Mouse (Mus musculus) cortical plate, adult 2 months (tissue): ENCODE results near the gene Gpkow. TPM values are rescaled to one million over a fixed set of nuclear protein-coding genes. Genes with fewer than 3 reads are reported as not detected.
"Not testable (repeated sequence)": the region's sequence is repeated elsewhere in the genome, so short reads cannot be mapped to it uniquely, and the experiment has no call there.

Experiments
- H3K27ac ChIP-seq: fragments of 200-500 bp; 2 replicates; pipeline ENCODE4 v1.5.1; 2012; ENCODE audit warnings: low read length, control low read depth, inconsistent platforms; ENCODE audit not compliant: insufficient read depth
- H3K4me1 ChIP-seq: fragments of 200-500 bp; 2 replicates; pipeline ENCODE4 v1.6.1; 2011; ENCODE audit warnings: low read length; ENCODE audit not compliant: control insufficient read depth, insufficient read depth
- H3K4me3 ChIP-seq: fragments of 200-500 bp; 2 replicates; pipeline ENCODE4 v1.5.1; 2011; ENCODE audit warnings: mild to moderate bottlenecking, low read length, control low read depth; ENCODE audit not compliant: insufficient read depth
- CTCF ChIP-seq: fragments of 200-500 bp; IDR thresholded peaks from 2 replicates; pipeline ENCODE4 v1.5.1; 2011; ENCODE audit warnings: mild to moderate bottlenecking, control low read depth, low read length; ENCODE audit not compliant: insufficient read depth; ENCODE audit errors: extremely low read depth
- POLR2A ChIP-seq: fragments of 200-500 bp; IDR thresholded peaks from 2 replicates; pipeline ENCODE4 v1.6.1; 2011; ENCODE audit warnings: mild to moderate bottlenecking, low read length, control low read depth; ENCODE audit not compliant: insufficient read depth; ENCODE audit errors: extremely low read depth
- polyA plus RNA-seq: library from polyadenylated mRNA; depleted of rRNA; stranded (reverse); fragments of >200 nt; gene quantifications from 2 replicates; pipeline ENCODE4 v1.2.3, GENCODE M21; 2012; rRNA removed

The Gpkow gene
- polyA plus RNA-seq, 1 experiment = 26.7 TPM

DNA sequence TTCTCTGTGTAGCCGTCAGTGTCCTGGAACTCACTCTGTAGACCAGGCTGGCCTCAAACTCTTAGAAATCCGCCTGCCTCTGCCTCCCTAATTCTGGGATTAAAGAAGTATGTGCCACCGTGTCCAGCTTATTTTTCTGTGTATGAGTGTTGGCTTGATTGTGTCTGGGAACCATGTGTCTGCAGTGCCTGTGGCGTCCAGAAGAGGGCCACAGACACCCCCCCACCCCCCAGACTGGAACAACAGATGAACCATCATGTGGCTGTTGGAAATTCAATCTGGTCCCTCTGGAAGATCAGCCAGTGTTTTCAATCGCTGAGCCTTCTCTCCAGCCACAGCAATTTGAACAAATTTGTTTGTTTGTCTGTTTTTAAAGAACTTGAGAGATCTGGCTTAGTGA is 46.5 kb downstream of the Gpkow start:
- Histone ChIP-seq H3K27ac (no peak overlapping the region), H3K4me3 (no peak overlapping the region), H3K4me1 (no peaks in the 10 kb centered on the region)
- TF ChIP-seq CTCF = 0 out of 2 replicates have a peak, but pooled peaks have one; percentile 28
- no peak for TF ChIP-seq POLR2A

DNA sequence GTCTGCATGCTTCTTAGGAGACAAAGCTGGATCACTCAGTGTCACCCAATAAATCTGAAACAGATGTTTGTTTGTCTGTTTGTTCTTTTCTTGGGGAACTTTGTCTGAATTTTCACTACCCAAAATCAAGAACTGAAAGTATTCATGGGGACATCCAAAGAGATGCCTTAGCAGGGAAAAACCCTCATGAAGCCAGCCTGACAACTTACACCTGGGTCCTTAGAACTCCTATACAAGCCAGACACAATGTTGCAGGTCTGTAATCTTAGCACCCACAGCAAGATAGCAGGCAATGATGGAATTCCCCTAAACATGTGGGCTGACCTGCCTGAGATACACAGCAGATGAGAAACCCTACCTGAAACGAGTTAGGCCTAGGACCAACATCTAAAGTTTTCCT is 48.0 kb downstream of the Gpkow start:
- Histone ChIP-seq H3K27ac (no peak overlapping the region), H3K4me1 (peaks cover 2% of the 10 kb centered on the region; the same call in 1 of the 2 replicates), H3K4me3 (no peak overlapping the region)
- TF ChIP-seq POLR2A = no peak

DNA sequence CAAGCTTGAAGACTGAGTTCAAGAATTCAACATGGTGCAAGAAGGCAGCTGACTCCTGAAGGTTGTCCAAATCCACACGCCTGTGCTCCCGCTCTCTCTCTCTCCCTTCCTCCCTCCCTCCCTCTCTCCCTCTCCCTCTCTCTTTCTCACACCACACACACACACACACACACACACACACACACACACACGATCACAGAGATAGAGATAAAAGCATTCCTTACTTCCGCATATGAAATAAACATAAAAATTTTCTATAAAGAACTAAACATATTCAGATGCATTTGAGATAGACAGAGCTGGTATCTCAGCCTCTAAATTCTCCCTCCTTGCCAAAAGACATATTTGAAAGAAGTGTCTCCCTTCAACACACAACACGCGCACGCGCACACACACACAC is 48.5 kb downstream of the Gpkow start:
- Histone ChIP-seq H3K4me1 (peaks cover 2% of the 10 kb centered on the region; the same call in 1 of the 2 replicates), H3K4me3 (no peak overlapping the region), H3K27ac (no peak overlapping the region)
- no peak for TF ChIP-seq POLR2A
- TF ChIP-seq CTCF = no peak

DNA sequence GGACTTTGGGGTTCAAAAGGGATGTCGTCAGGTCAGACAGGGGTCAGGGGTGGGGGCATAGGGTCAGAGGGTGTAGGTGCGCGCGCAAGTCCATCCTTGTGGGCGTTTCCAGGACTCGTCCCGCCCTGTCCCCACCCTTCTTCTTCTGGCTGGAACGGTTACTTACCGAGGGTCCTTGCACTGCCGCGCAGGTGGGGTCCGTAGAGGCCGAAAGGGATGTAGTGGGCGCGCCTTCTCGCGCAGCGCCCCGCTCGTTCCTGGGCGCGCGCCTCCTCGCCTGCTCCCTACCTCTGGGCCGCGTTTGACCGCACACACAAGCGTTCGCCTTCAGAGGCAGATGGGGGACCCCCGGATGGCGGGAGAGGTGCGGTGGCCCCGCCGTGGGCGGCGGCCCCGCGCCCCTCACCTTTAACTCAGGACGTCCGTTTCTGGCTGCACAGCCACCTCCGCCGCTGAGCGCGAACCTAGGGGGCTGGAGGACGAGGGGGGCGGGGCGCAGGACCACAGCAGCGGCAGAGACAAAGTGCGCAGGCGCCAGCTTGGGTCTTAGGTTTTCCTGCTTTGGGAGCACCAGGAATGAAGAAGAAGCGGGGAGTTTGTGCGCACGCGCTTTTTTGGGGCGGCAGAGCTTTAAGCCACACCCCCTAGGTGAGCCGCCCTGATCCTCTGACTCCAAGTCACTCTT is 53.6 kb downstream of the Gpkow start, which contains the start of gene Ccdc120:
Gene Ccdc120, minus strand, starts transcription at position 474 of the 685 bp plus-strand sequence.
- no peak for TF ChIP-seq POLR2A
- no peak for TF ChIP-seq CTCF
- H3K4me1 ChIP-seq = peaks cover 2% of the 10 kb centered on the region; the same call in 1 of the 2 replicates
- H3K4me3 ChIP-seq = peak within 1 kb of the TSS; percentile 79
- no peak within 1 kb of the TSS for H3K27ac ChIP-seq

DNA sequence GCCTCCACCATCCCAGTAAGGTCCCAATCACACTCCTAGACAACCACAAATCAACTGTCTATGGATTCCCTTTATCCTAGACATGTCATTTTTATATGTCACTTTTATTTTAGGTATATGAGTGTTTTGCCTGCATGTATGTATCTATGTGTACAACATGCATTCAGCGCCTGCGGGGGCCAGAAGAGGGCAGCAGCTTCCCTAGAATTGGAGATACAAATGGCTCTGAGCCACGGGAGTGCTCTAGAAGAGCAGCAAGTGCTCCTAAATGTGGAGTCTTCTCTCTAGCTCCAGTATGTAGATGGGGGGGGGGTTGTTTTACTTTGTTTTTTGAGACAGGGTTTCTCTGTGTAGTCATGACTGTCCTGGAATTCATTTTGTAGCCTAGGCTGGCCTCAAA is 56.7 kb downstream of the Gpkow start:
- not testable (repeated sequence) for H3K4me3 ChIP-seq, H3K4me1 ChIP-seq, H3K27ac ChIP-seq

Other genes with a start within 250 kb of the Gpkow start
- 0.04 TPM in 1 of 2 replicates, not detected in the other for gene Foxp3, start 123.5 kb upstream of the Gpkow start, polyA plus RNA-seq
- 13.9 and 14.2 TPM in 2 replicates for gene Ppp1r3f, start 122.8 kb upstream of the Gpkow start, polyA plus RNA-seq
- gene Ccdc22, start 91.6 kb upstream of the Gpkow start, polyA plus RNA-seq = 36.1 and 39.7 TPM in 2 replicates
- 0.17 and 0.26 TPM in 2 replicates for gene Cacna1f, start 90.0 kb upstream of the Gpkow start, polyA plus RNA-seq
- 1,108 and 1,136 TPM in 2 replicates for gene Syp, start 58.7 kb upstream of the Gpkow start, polyA plus RNA-seq
- gene Prickle3, start 39.9 kb upstream of the Gpkow start, polyA plus RNA-seq = 2.1 and 2.5 TPM in 2 replicates
- 14.5 and 16.3 TPM in 2 replicates for gene Plp2, start 25.7 kb upstream of the Gpkow start, polyA plus RNA-seq
- gene Magix, start 15.9 kb upstream of the Gpkow start, polyA plus RNA-seq = 0.96 and 1.2 TPM in 2 replicates
- 77.0 and 84.9 TPM in 2 replicates for gene Wdr45, start 17.2 kb downstream of the Gpkow start, polyA plus RNA-seq
- gene Gm45208, start 25.1 kb downstream of the Gpkow start, polyA plus RNA-seq = 0.46 TPM in 1 of 2 replicates, not detected in the other
- 131 and 135 TPM in 2 replicates for gene Praf2, start 31.3 kb downstream of the Gpkow start, polyA plus RNA-seq
- gene Ccdc120, start 53.8 kb downstream of the Gpkow start, polyA plus RNA-seq = 23.2 and 23.9 TPM in 2 replicates
- gene Tfe3, start 65.4 kb downstream of the Gpkow start, polyA plus RNA-seq = 20.6 and 21.4 TPM in 2 replicates
- 106 and 115 TPM in 2 replicates for gene Gripap1, start 92.6 kb downstream of the Gpkow start, polyA plus RNA-seq
- gene Kcnd1, start 125.2 kb downstream of the Gpkow start, polyA plus RNA-seq = 7.6 and 7.9 TPM in 2 replicates
- gene Otud5, start 144.2 kb downstream of the Gpkow start, polyA plus RNA-seq = 46.4 and 49.1 TPM in 2 replicates
- gene Pim2, start 181.1 kb downstream of the Gpkow start, polyA plus RNA-seq = 52.5 and 53.8 TPM in 2 replicates
- 50.2 and 52.7 TPM in 2 replicates for gene Slc35a2, start 186.9 kb downstream of the Gpkow start, polyA plus RNA-seq
- gene Pqbp1, start 202.1 kb downstream of the Gpkow start, polyA plus RNA-seq = 137 and 157 TPM in 2 replicates
- gene Timm17b, start 202.2 kb downstream of the Gpkow start, polyA plus RNA-seq = 18.5 and 20.1 TPM in 2 replicates
- not detected in 2 replicates for gene Gm10491, start 210.7 kb downstream of the Gpkow start, polyA plus RNA-seq
- not detected in 2 replicates for gene Gm10490, start 212.4 kb downstream of the Gpkow start, polyA plus RNA-seq
- 580 and 602 TPM in 2 replicates for gene Pcsk1n, start 222.7 kb downstream of the Gpkow start, polyA plus RNA-seq
- gene Eras, start 231.5 kb downstream of the Gpkow start, polyA plus RNA-seq = not detected in 2 replicates